Mouse (Mus musculus) heart, adult 2 months (tissue): ENCODE results near the gene Kcnma1. TPM values are rescaled to one million over a fixed set of nuclear protein-coding genes. Genes with fewer than 3 reads are reported as not detected.
A peak's percentile ranks its signal among the peaks of the same experiment; 100 is the strongest.

ENCODE experiments used
- DNase-seq, 2 experiments: peaks; one replicate each; pipeline ENCODE4 v3.0.0; 2021
- H3K27ac ChIP-seq: fragments of 200-600 bp; 2 replicates; pipeline ENCODE4 v1.8.1; 2022
- H3K27me3 ChIP-seq: fragments of 200-500 bp; 2 replicates; pipeline ENCODE4 v1.6.1; 2012; ENCODE audit warnings: mild to moderate bottlenecking, low read length, inconsistent platforms, mixed read lengths; ENCODE audit not compliant: control insufficient read depth, insufficient read depth
- H3K36me3 ChIP-seq: fragments of 200-500 bp; 2 replicates; pipeline ENCODE4 v1.6.1; 2012; ENCODE audit warnings: low read length, inconsistent platforms; ENCODE audit not compliant: control insufficient read depth, insufficient read depth
- H3K4me1 ChIP-seq: fragments of 200-500 bp; 2 replicates; pipeline ENCODE4 v1.6.1; 2011; ENCODE audit warnings: low read length; ENCODE audit not compliant: control insufficient read depth, insufficient read depth
- H3K4me3 ChIP-seq: fragments of 200-600 bp; 2 replicates; pipeline ENCODE4 v1.8.1; 2022
- H3K79me2 ChIP-seq: fragments of 200-500 bp; replicated peaks from 2 replicates; pipeline ENCODE4 v1.6.1; 2012; ENCODE audit warnings: mild to moderate bottlenecking, inconsistent platforms, low read length, moderate library complexity, mixed read lengths; ENCODE audit not compliant: control insufficient read depth, insufficient read depth
- H3K9ac ChIP-seq: fragments of 200-500 bp; 2 replicates; pipeline ENCODE4 v1.6.1; 2012; ENCODE audit warnings: low read depth, mild to moderate bottlenecking, control low read depth, inconsistent platforms, low read length, mixed read lengths
- CTCF ChIP-seq: fragments of 200-600 bp; IDR thresholded peaks from 2 replicates; pipeline ENCODE4 v1.8.1; 2022; ENCODE audit warnings: antibody characterized with exemption, mild to moderate bottlenecking, moderate library complexity
- EP300 ChIP-seq: fragments of 200-500 bp; IDR thresholded peaks from 2 replicates; pipeline ENCODE4 v1.6.1; 2011; ENCODE audit warnings: low read depth, low read length, control low read depth; ENCODE audit not compliant: insufficient read depth
- POLR2A ChIP-seq: fragments of 200-500 bp; IDR thresholded peaks from 2 replicates; pipeline ENCODE4 v1.6.1; 2011; ENCODE audit warnings: mild to moderate bottlenecking, low read depth, low read length, control low read depth; ENCODE audit not compliant: insufficient read depth
- WGBS: fragments of 180-500 bp; shearing (Covaris S2); methylation state at CpG from one replicate; pipeline ENCODE4 v1.1.7; 2018; 5-methylcytosine and 5-hydroxymethylcytosine counted together
- intact Hi-C: fragments of 180-260 bp; cut with DNase I; formaldehyde crosslinking; loops from one replicate; pipeline ENCODE4 v1.15.1; 2025
- long read RNA-seq: library from polyadenylated mRNA; stranded (forward); transcript quantifications from one replicate; pipeline ENCODE4 v2.0.0, GENCODE M21; 2021
- polyA plus RNA-seq: library from polyadenylated mRNA; depleted of rRNA; stranded (reverse); fragments of >200 nt; gene quantifications from 2 replicates; pipeline ENCODE4 v1.2.3, GENCODE M21; 2012; rRNA removed
- total RNA-seq, 2 experiments: library from RNA; stranded (reverse); gene quantifications; 2 replicates each; pipeline ENCODE4 v1.2.3; 2021

The Kcnma1 gene
- total RNA-seq (under 1 TPM; 0.78 to 0.84 TPM), polyA plus RNA-seq (0.66 and 0.67 TPM in 2 replicates)
- long read RNA-seq, result 0 reads

- no peaks in the 10 kb centered on the region for H3K4me1 ChIP-seq
- no peaks in the 10 kb centered on the region; the same call in 1 of the 2 replicates for H3K27me3 ChIP-seq
- TF ChIP-seq EP300 (no peak), POLR2A (no peak), CTCF (no peak)
- no peaks in the 10 kb centered on the region for H3K36me3 ChIP-seq
- no peaks in the 10 kb centered on the region for H3K79me2 ChIP-seq
- H3K9ac ChIP-seq, result no peak within 1 kb of the TSS
- DNase-seq, result no peak
- 53% methylated on average over 3 of the region's 3 CpGs for WGBS
- no peak within 1 kb of the TSS for H3K4me3 ChIP-seq
- intact Hi-C loops, result no loop called here
- no peak within 1 kb of the TSS for H3K27ac ChIP-seq
Measured at GRCm38 (mm10) chr14:24014391-24014790, at the start of gene Kcnma1. TSS of gene Kcnma1 (minus strand) at chr14:24014491.

GRCm38 (mm10) chr14:24059747-24060146 is 45.5 kb upstream of the Kcnma1 start:
- H3K36me3 ChIP-seq, result no peaks in the 10 kb centered on the region
- DNase-seq, result no peak
- H3K4me3 ChIP-seq, result no peak overlapping the region
- H3K4me1 ChIP-seq, result no peaks in the 10 kb centered on the region
- H3K79me2 ChIP-seq, result no peaks in the 10 kb centered on the region
- intact Hi-C loops, result loop anchor here (5.0 kb wide), 1 partner anchor 477 kb away; no protein-coding TSS in a partner anchor
- H3K9ac ChIP-seq, result no peak overlapping the region
- 44% methylated on average over 8 of the region's 8 CpGs for WGBS
- no peaks in the 10 kb centered on the region for H3K27me3 ChIP-seq
- TF ChIP-seq CTCF (peak; percentile 62), EP300 (no peak)
- H3K27ac ChIP-seq, result no peak overlapping the region

- TF ChIP-seq EP300, result no peak
- no peak for TF ChIP-seq CTCF
- TF ChIP-seq POLR2A, result no peak
- Histone ChIP-seq H3K79me2 (no peaks in the 10 kb centered on the region), H3K9ac (no peak overlapping the region), H3K4me1 (no peaks in the 10 kb centered on the region), H3K4me3 (no peak overlapping the region), H3K27me3 (no peaks in the 10 kb centered on the region), H3K36me3 (no peaks in the 10 kb centered on the region), H3K27ac (no peak overlapping the region)
- intact Hi-C loops, result no loop called here
- no peak for DNase-seq
- WGBS, result 80% methylated on average over 4 of the region's 4 CpGs
Measured at GRCm38 (mm10) chr14:24059287-24059686, 45.0 kb upstream of the Kcnma1 start.

- intact Hi-C loops, result no loop called here
- no peak for TF ChIP-seq EP300
- TF ChIP-seq POLR2A, result no peak
- TF ChIP-seq CTCF, result no peak
- Histone ChIP-seq H3K4me1 (no peaks in the 10 kb centered on the region), H3K27ac (no peak overlapping the region), H3K27me3 (no peaks in the 10 kb centered on the region), H3K4me3 (no peak overlapping the region), H3K36me3 (no peaks in the 10 kb centered on the region), H3K79me2 (no peaks in the 10 kb centered on the region), H3K9ac (no peak overlapping the region)
- no peak for DNase-seq
- 76% methylated on average over 2 of the region's 2 CpGs for WGBS
Measured at GRCm38 (mm10) chr14:24051821-24052220, 37.5 kb upstream of the Kcnma1 start.

GRCm38 (mm10) chr14:24036609-24037008 is 22.3 kb upstream of the Kcnma1 start:
- DNase-seq, result no peak
- Histone ChIP-seq H3K27me3 (no peaks in the 10 kb centered on the region; the same call in 1 of the 2 replicates), H3K9ac (no peak overlapping the region), H3K36me3 (no peaks in the 10 kb centered on the region), H3K4me3 (no peak overlapping the region), H3K27ac (no peak overlapping the region), H3K4me1 (no peaks in the 10 kb centered on the region), H3K79me2 (no peaks in the 10 kb centered on the region)
- TF ChIP-seq CTCF (no peak), EP300 (no peak)
- intact Hi-C loops, result no loop called here
- 78% methylated on average over 2 of the region's 2 CpGs for WGBS

GRCm38 (mm10) chr14:24036208-24036535 is 21.9 kb upstream of the Kcnma1 start:
- no peaks in the 10 kb centered on the region for H3K79me2 ChIP-seq
- H3K36me3 ChIP-seq, result no peaks in the 10 kb centered on the region
- intact Hi-C loops, result no loop called here
- H3K9ac ChIP-seq, result no peak overlapping the region
- no peaks in the 10 kb centered on the region; the same call in 1 of the 2 replicates for H3K27me3 ChIP-seq
- no peak for DNase-seq
- WGBS, result 38% methylated on average over 4 of the region's 4 CpGs
- H3K4me3 ChIP-seq, result no peak overlapping the region
- no peak overlapping the region for H3K27ac ChIP-seq
- H3K4me1 ChIP-seq, result no peaks in the 10 kb centered on the region
- TF ChIP-seq POLR2A (no peak), EP300 (no peak), CTCF (no peak)
